Mouse (Mus musculus) testis, adult 2 months (tissue): ENCODE data around the gene Bcl2a1d.
"Not testable (repeated sequence)": the region's sequence is repeated elsewhere in the genome, so short reads cannot be mapped to it uniquely, and the experiment has no call there.

ENCODE experiments used
- CTCF ChIP-seq: fragments of 200-500 bp; IDR thresholded peaks from 2 replicates; pipeline ENCODE4 v1.5.1; 2012; ENCODE audit warnings: low read depth, mild to moderate bottlenecking, inconsistent platforms, low read length, moderate library complexity; ENCODE audit not compliant: control insufficient read depth, insufficient read depth, insufficient replicate concordance
- POLR2A ChIP-seq: fragments of 200-500 bp; IDR thresholded peaks from 2 replicates; pipeline ENCODE4 v1.6.1; 2012; ENCODE audit warnings: low read depth, mild to moderate bottlenecking, inconsistent platforms, low read length, moderate library complexity; ENCODE audit not compliant: control insufficient read depth

DNA sequence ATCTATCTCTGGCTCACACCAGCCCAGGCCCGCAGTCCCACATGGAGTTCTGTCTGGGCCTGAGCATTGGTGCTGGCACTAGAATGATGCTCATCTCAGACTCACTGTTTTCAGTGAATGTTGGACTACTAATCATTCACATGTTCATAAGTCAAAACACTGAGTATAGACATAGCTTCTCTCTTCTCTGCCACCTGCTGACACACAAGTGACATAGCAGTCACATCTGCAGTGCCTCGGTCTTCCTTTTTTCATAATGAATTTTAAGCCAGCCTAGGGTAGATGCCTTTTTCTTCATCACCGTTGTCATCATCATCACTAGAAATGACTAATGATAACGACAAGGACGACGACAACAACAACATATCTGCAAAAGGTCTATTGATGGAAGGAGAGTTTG, 38.5 kb upstream of the Bcl2a1d start:
- not testable (repeated sequence) for TF ChIP-seq POLR2A, CTCF
